Mouse (Mus musculus): ENCODE results near the gene Ap4b1. TPM values are rescaled to one million over a fixed set of nuclear protein-coding genes. Genes with fewer than 3 reads are reported as not detected.

Gene Ap4b1
- polyA plus RNA-seq, 1 experiment from 2014 or later = 24.1 TPM

DNA sequence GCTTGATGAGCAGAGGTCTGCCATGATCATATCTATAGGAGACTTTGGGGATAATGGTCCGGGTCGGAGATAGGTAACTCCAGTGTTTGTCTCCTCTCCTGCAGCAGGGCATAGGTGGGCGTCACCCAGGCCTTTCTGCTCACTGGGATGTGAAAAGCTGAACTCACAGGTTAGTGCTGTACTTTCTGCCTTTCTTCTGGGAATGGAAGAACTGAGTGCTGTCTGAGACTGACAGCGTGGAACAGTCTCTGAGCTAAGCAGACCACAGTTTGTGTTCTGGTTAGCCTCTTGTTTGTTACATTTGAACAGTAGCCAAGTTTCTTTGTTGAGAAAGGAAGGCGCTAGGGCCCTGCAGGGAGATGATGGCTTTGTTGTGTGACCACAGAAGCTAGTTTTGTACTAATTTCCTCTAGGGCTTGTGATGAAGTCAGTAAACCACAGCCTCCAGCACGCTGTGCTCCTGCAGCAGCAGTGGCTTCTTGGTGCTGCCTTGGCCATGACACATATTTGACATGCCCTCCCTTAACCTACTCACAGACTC, 50.6 kb downstream of the Ap4b1 start:
- Histone ChIP-seq H3K27me3 (no peaks in the 10 kb centered on the region), H3K9me3 (no peaks in the 10 kb centered on the region), H3K4me3 (replicated peaks) (no peak overlapping the region), H3K36me3 (no peaks in the 10 kb centered on the region), H3K9ac (replicated peaks) (no peak overlapping the region), H3K27ac (no peak overlapping the region), H3K4me2 (replicated peaks) (no peak overlapping the region), H3K4me1 (replicated peaks) (no peaks in the 10 kb centered on the region)
- ATAC-seq = no peak
- WGBS = 74% methylated on average over 6 of the region's 6 CpGs

DNA sequence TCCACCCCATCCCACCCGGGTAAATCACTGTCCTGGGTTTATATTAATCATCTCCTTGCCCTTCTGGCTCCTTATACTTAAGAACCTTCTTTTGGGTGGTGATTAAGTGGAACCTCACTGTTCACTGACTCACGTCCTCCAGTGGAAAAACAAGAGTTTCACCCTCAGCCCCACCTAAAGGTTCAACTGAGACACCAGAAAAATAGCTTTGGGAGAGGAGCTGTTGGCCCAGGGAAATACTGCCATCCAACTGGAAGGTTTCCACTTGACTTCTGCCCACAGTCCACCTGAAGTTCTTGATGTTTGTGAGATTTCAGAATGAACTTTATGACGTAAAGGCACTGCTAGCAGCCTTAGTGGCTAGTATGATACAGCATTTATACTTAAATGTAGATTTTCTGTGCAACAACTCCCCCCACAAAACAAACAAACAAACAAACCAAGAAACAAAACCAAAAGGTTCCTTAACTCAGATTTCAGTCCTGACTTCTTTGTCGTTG, 53.5 kb downstream of the Ap4b1 start:
- Histone ChIP-seq H3K4me3 (replicated peaks) (no peak overlapping the region), H3K27me3 (no peaks in the 10 kb centered on the region), H3K4me1 (replicated peaks) (no peaks in the 10 kb centered on the region), H3K4me2 (replicated peaks) (no peak overlapping the region), H3K9me3 (no peaks in the 10 kb centered on the region), H3K9ac (replicated peaks) (no peak overlapping the region), H3K36me3 (no peaks in the 10 kb centered on the region), H3K27ac (no peak overlapping the region)
- no peak for ATAC-seq
- WGBS = 83% methylated on average over 4 of the region's 4 CpGs

- 88% methylated on average over 6 of the region's 6 CpGs for WGBS
- Histone ChIP-seq H3K27ac (no peak overlapping the region), H3K36me3 (no peaks in the 10 kb centered on the region), H3K4me2 (replicated peaks) (no peak overlapping the region), H3K4me3 (replicated peaks) (no peak overlapping the region), H3K9ac (replicated peaks) (no peak overlapping the region), H3K4me1 (replicated peaks) (no peaks in the 10 kb centered on the region), H3K27me3 (no peaks in the 10 kb centered on the region), H3K9me3 (no peaks in the 10 kb centered on the region)
- ATAC-seq = no peak
Observed at GRCm38 (mm10) chr3:103864200-103864599, 54.9 kb downstream of the Ap4b1 start.

DNA sequence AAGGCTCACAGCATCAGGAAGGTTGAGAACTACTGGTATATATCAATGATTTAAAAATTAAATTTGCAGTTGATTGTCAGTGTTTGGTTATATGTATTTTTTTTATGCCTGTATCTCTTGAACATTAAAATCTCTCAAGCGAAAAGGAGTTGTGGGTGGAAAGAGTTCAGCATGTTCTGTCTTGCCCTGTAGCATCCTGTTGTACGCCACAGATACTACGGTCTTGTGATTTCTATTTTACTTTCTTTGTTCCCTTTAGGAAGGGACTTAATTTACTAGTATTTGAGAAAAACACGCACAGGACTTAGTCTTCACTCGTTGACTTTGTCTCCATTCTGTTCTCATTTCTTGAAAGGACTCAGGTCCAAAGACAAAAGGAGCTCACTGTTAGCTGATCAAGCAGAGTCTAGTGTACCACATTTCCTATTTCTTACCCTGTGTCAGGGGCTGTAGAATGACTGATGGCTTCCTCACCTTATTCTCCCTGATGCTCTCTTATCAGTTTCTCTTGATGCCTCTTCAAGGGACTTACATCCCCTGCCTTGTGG, 58.2 kb downstream of the Ap4b1 start:
- Histone ChIP-seq H3K4me3 (replicated peaks) (no peak overlapping the region), H3K4me2 (replicated peaks) (no peak overlapping the region), H3K9me3 (no peaks in the 10 kb centered on the region), H3K9ac (replicated peaks) (no peak overlapping the region), H3K27me3 (no peaks in the 10 kb centered on the region), H3K27ac (no peak overlapping the region), H3K36me3 (no peaks in the 10 kb centered on the region), H3K4me1 (replicated peaks) (no peaks in the 10 kb centered on the region)
- 85% methylated on average over 5 of the region's 5 CpGs for WGBS
- no peak for ATAC-seq

DNA sequence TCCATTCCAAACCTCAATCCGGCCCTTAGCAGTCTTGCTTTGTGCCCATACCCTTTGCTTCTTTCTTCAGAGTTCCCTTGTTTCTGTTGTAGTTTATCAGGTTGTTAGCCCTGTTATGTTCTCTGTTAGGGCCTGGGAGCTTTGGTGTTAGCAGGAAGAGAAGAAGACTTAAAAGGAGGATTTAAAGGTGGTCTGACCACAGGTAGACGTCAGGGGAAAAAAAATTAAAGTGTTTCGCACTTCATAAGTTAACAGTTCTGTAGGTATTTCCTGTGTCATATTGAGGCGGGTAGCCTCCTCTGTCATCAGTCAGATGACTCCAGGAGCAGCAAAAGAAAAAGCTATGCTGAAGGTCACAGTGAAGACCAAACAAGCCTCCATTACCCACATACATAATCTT, 58.7 kb downstream of the Ap4b1 start:
- no peak overlapping the region for H3K4me2 ChIP-seq (replicated peaks)
- no peak overlapping the region for H3K4me3 ChIP-seq (replicated peaks)
- H3K4me1 ChIP-seq (replicated peaks) = no peaks in the 10 kb centered on the region
- H3K9ac ChIP-seq (replicated peaks) = no peak overlapping the region
- H3K27me3 ChIP-seq = no peaks in the 10 kb centered on the region
- WGBS = 87% methylated on average over 4 of the region's 4 CpGs
- no peaks in the 10 kb centered on the region for H3K36me3 ChIP-seq
- ATAC-seq = no peak
- H3K27ac ChIP-seq = no peak overlapping the region
- H3K9me3 ChIP-seq = no peaks in the 10 kb centered on the region

Other genes with a start within 250 kb of the Ap4b1 start
- 10.4 and 11.9 TPM in 2 replicates for gene Syt6, start 234.3 kb upstream of the Ap4b1 start, polyA plus RNA-seq (2015; fragmentation: Nextera tagmentation; extraction: Ambion mirVana)
- gene Atg4a-ps, start 163.5 kb upstream of the Ap4b1 start, polyA plus RNA-seq (2015; fragmentation: Nextera tagmentation; extraction: Ambion mirVana) = 0.13 and 0.17 TPM in 2 replicates
- 3.3 TPM in 2 replicates for gene Olfml3, start 71.5 kb upstream of the Ap4b1 start, polyA plus RNA-seq (2015; fragmentation: Nextera tagmentation; extraction: Ambion mirVana)
- gene Gm10964, start 70.2 kb upstream of the Ap4b1 start, polyA plus RNA-seq (2015; fragmentation: Nextera tagmentation; extraction: Ambion mirVana) = not detected in 2 replicates
- gene Hipk1, start 18.0 kb upstream of the Ap4b1 start, polyA plus RNA-seq (2015; fragmentation: Nextera tagmentation; extraction: Ambion mirVana) = 13.2 and 14.5 TPM in 2 replicates
- gene Dclre1b, start 76 bp upstream of the Ap4b1 start, polyA plus RNA-seq (2015; fragmentation: Nextera tagmentation; extraction: Ambion mirVana) = 23.7 and 30.0 TPM in 2 replicates
- 0.46 TPM in 1 of 2 replicates, not detected in the other for gene Gm43064, start 53 bp downstream of the Ap4b1 start, polyA plus RNA-seq (2015; fragmentation: Nextera tagmentation; extraction: Ambion mirVana)
- gene Bcl2l15, start 23.1 kb downstream of the Ap4b1 start, polyA plus RNA-seq (2015; fragmentation: Nextera tagmentation; extraction: Ambion mirVana) = 0.08 and 0.63 TPM in 2 replicates
- 0.24 and 0.49 TPM in 2 replicates for gene Ptpn22, start 50.3 kb downstream of the Ap4b1 start, polyA plus RNA-seq (2015; fragmentation: Nextera tagmentation; extraction: Ambion mirVana)
- gene Rsbn1, start 104.6 kb downstream of the Ap4b1 start, polyA plus RNA-seq (2015; fragmentation: Nextera tagmentation; extraction: Ambion mirVana) = 23.8 and 24.6 TPM in 2 replicates
- gene Phtf1, start 158.6 kb downstream of the Ap4b1 start, polyA plus RNA-seq (2015; fragmentation: Nextera tagmentation; extraction: Ambion mirVana) = 29.7 and 33.2 TPM in 2 replicates